Mouse (Mus musculus) kidney, embryonic 16.5 days (tissue): ENCODE data around the gene Ccdc171. TPM values are rescaled to one million over a fixed set of nuclear protein-coding genes. Genes with fewer than 3 reads are reported as not detected.
"Not testable (repeated sequence)": the region's sequence is repeated elsewhere in the genome, so short reads cannot be mapped to it uniquely, and the experiment has no call there.

Source experiments
- ATAC-seq: fragments of 200-750 bp; cut with Nextera tagmentation; 2 replicates; pipeline ENCODE4 v1.8.0; 2017; ENCODE audit warnings: moderate TSS enrichment; ENCODE audit not compliant: low FRiP score, low TSS enrichment
- H3K27ac ChIP-seq: fragments of 300-500 bp; sonication (generic); 2 replicates; pipeline ENCODE4 v1.5.1; 2014; ENCODE audit warnings: low read length
- H3K27me3 ChIP-seq: fragments of 300-500 bp; sonication (generic); 2 replicates; pipeline ENCODE4 v1.6.1; 2014; ENCODE audit warnings: low read length, control low read depth, mixed read lengths; ENCODE audit not compliant: insufficient read depth
- H3K36me3 ChIP-seq: fragments of 300-500 bp; sonication (generic); 2 replicates; pipeline ENCODE4 v1.6.1; 2014; ENCODE audit warnings: low read length, control low read depth, mixed read lengths; ENCODE audit not compliant: insufficient read depth
- H3K4me1 ChIP-seq: fragments of 300-500 bp; sonication (generic); 2 replicates; pipeline ENCODE4 v1.6.1; 2014; ENCODE audit warnings: low read length, control low read depth, mixed read lengths; ENCODE audit not compliant: insufficient read depth
- H3K4me2 ChIP-seq: fragments of 300-500 bp; sonication (generic); replicated peaks from 2 replicates; pipeline ENCODE4 v1.6.1; 2014; ENCODE audit warnings: low read depth, low read length
- H3K4me3 ChIP-seq: fragments of 300-500 bp; sonication (generic); 2 replicates; pipeline ENCODE4 v1.5.1; 2014; ENCODE audit warnings: mild to moderate bottlenecking, low read length
- H3K9ac ChIP-seq: fragments of 300-500 bp; sonication (generic); replicated peaks from 2 replicates; pipeline ENCODE4 v1.6.1; 2014; ENCODE audit warnings: low read length
- H3K9me3 ChIP-seq: fragments of 300-500 bp; sonication (generic); 2 replicates; pipeline ENCODE4 v1.6.1; 2016; ENCODE audit warnings: low read length, control low read depth
- WGBS: fragments of 180-500 bp; shearing (Covaris S2); extraction: QIAGEN DNeasy Blood & Tissue Kit; methylation state at CpG from one replicate; pipeline ENCODE4 v1.1.7; 2014; 5-methylcytosine and 5-hydroxymethylcytosine counted together
- polyA plus RNA-seq: library from polyadenylated mRNA; unstranded; fragments of >200 nt; fragmentation: Nextera tagmentation; extraction: Ambion mirVana; gene quantifications from 2 replicates; pipeline ENCODE4 v1.2.1, GENCODE M21; 2015

The Ccdc171 gene
- polyA plus RNA-seq, 1 experiment from 2014 or later, result 3.7 TPM

DNA sequence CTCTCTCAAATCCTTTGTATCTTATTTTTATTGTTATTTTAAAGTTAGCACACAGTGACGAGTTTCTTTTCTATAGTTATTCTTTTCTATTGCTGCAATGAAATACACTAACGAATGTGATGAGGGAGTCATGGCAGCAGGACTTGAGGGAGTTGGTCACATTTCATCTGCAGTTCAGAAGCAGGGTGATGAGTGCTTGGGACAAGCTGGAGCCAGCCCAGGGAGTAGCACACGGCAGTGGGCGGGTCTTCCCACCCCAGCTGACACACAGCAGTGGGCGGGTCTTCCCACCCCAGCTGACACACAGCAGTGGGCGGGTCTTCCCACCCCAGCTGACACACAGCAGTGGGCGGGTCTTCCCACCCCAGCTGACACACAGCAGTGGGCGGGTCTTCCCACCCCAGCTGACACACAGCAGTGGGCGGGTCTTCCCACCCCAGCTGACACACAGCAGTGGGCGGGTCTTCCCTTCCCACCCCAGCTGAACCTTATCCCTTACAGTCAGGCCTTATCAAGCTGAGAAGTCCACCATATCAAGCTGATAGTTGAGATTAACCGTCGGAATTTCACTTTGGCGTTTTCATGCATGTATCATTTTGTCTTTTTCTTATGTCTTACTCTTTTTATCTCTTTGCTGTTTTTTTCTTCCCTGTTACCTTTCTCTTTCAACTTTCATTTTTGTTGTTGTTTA lies 97.8 kb downstream of the Ccdc171 start:
- not testable (repeated sequence) for H3K36me3 ChIP-seq, H3K4me1 ChIP-seq, ATAC-seq, H3K4me2 ChIP-seq, H3K27ac ChIP-seq, H3K9ac ChIP-seq, H3K27me3 ChIP-seq, H3K9me3 ChIP-seq, H3K4me3 ChIP-seq
- whole genome bisulfite sequencing, result 34% methylated on average over 10 of the region's 13 CpGs

GRCm38 (mm10) chr4:83623732-83624131 lies 98.4 kb downstream of the Ccdc171 start:
- Histone ChIP-seq H3K4me3 (no peak overlapping the region), H3K27me3 (no peaks in the 10 kb centered on the region), H3K9me3 (no peaks in the 10 kb centered on the region), H3K9ac (no peak overlapping the region), H3K4me2 (no peak overlapping the region), H3K27ac (no peak overlapping the region), H3K4me1 (no peaks in the 10 kb centered on the region), H3K36me3 (no peaks in the 10 kb centered on the region)
- 80% methylated on average over 4 of the region's 4 CpGs for WGBS
- ATAC-seq, result no peak

DNA sequence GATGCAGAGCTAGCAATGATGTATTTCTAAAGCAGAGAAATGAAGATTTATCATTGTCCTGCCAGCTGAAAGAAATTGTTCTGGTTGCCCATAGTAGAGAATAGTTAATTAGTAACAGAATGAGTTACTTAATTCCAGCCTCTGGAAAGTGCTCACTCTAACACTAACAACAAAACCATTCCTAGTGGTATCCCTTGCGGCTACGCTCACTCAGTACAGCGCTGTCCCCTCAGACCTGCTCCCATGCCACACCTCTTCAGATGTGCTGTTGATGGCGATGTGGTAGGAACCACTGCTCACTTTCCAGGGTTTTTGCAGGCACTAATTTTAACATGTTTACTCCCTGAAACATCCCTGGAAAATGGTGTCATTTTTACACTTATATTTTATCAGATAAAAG lies 126.1 kb downstream of the Ccdc171 start:
- H3K9ac ChIP-seq, result no peak overlapping the region
- peak; percentile 92 for ATAC-seq
- no peak overlapping the region for H3K4me2 ChIP-seq
- H3K27ac ChIP-seq, result no peak overlapping the region
- no peak overlapping the region for H3K4me3 ChIP-seq
- H3K9me3 ChIP-seq, result no peaks in the 10 kb centered on the region
- no peaks in the 10 kb centered on the region for H3K36me3 ChIP-seq
- 74% methylated on average over 4 of the region's 4 CpGs for WGBS
- peaks cover 8% of the 10 kb centered on the region; the same call in 1 of the 2 replicates for H3K4me1 ChIP-seq
- no peaks in the 10 kb centered on the region for H3K27me3 ChIP-seq

- H3K4me3 ChIP-seq, result no peak overlapping the region
- no peak overlapping the region for H3K4me2 ChIP-seq
- no peaks in the 10 kb centered on the region for H3K36me3 ChIP-seq
- WGBS, result 63% methylated on average over 6 of the region's 6 CpGs
- no peak for ATAC-seq
- H3K27me3 ChIP-seq, result no peaks in the 10 kb centered on the region
- H3K9me3 ChIP-seq, result no peaks in the 10 kb centered on the region
- no peak overlapping the region for H3K9ac ChIP-seq
- peaks cover 16% of the 10 kb centered on the region; the same call in 1 of the 2 replicates for H3K4me1 ChIP-seq
- H3K27ac ChIP-seq, result no peak overlapping the region
These were observed 130.1 kb downstream of the Ccdc171 start for GRCm38 (mm10) chr4:83655396-83655795.

- Histone ChIP-seq H3K9me3 (no peaks in the 10 kb centered on the region), H3K9ac (0 out of 2 replicates have a peak overlapping the region, but pooled peaks have one; percentile 5), H3K27ac (peak overlapping the region; percentile 16; the same call in 1 of the 2 replicates), H3K4me2 (peak overlapping the region; percentile 43), H3K4me3 (0 out of 2 replicates have a peak overlapping the region, but pooled peaks have one; percentile 13), H3K27me3 (no peaks in the 10 kb centered on the region), H3K36me3 (no peaks in the 10 kb centered on the region), H3K4me1 (peaks cover 16% of the 10 kb centered on the region; the same call in 1 of the 2 replicates)
- 17% methylated on average over 10 of the region's 10 CpGs for WGBS
- ATAC-seq, result peak; percentile 83
These were observed 131.2 kb downstream of the Ccdc171 start for GRCm38 (mm10) chr4:83656571-83656970.

DNA sequence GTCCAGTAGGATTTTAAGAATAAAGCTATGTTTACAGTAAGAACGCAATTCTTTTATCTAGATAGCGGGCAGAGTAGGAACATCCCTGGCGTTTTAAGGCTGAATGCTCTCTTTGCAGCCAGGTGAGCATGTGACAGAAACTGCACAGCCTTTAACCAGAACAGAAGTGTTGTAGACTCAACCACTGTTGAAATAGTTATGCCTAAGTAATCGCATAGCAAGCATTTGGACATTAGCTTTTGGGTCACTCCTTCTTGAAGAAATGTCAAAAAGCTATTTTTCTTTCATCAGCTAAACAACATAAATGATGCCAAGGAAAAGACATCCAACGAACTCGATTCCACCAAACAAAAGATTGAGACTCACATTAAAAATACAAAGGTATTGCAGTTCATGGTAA lies 131.7 kb downstream of the Ccdc171 start:
- no peaks in the 10 kb centered on the region for H3K27me3 ChIP-seq
- WGBS, result 52% methylated on average over 6 of the region's 6 CpGs
- H3K9me3 ChIP-seq, result no peaks in the 10 kb centered on the region
- ATAC-seq, result 0 out of 2 replicates have a peak, but pooled peaks have one; percentile 10
- H3K4me3 ChIP-seq, result no peak overlapping the region
- peak overlapping the region; percentile 43 for H3K4me2 ChIP-seq
- H3K36me3 ChIP-seq, result no peaks in the 10 kb centered on the region
- H3K4me1 ChIP-seq, result peaks cover 16% of the 10 kb centered on the region; the same call in 1 of the 2 replicates
- H3K27ac ChIP-seq, result 0 out of 2 replicates have a peak overlapping the region, but pooled peaks have one; percentile 16
- H3K9ac ChIP-seq, result no peak overlapping the region

GRCm38 (mm10) chr4:83658415-83658814 lies 133.1 kb downstream of the Ccdc171 start:
- Histone ChIP-seq H3K27ac (no peak overlapping the region), H3K4me3 (no peak overlapping the region), H3K36me3 (no peaks in the 10 kb centered on the region), H3K27me3 (no peaks in the 10 kb centered on the region), H3K9me3 (no peaks in the 10 kb centered on the region), H3K9ac (no peak overlapping the region), H3K4me1 (peaks cover 16% of the 10 kb centered on the region; the same call in 1 of the 2 replicates), H3K4me2 (no peak overlapping the region)
- WGBS, result 80% methylated on average over 10 of the region's 10 CpGs
- ATAC-seq, result peak; percentile 41; the same call in 1 of the 2 replicates

GRCm38 (mm10) chr4:83659411-83659810 lies 134.1 kb downstream of the Ccdc171 start:
- Histone ChIP-seq H3K4me3 (no peak overlapping the region), H3K27ac (no peak overlapping the region), H3K27me3 (no peaks in the 10 kb centered on the region), H3K4me2 (no peak overlapping the region), H3K9ac (no peak overlapping the region), H3K36me3 (no peaks in the 10 kb centered on the region), H3K9me3 (no peaks in the 10 kb centered on the region), H3K4me1 (peaks cover 16% of the 10 kb centered on the region; the same call in 1 of the 2 replicates)
- WGBS, result 71% methylated on average over 11 of the region's 11 CpGs
- no peak for ATAC-seq

DNA sequence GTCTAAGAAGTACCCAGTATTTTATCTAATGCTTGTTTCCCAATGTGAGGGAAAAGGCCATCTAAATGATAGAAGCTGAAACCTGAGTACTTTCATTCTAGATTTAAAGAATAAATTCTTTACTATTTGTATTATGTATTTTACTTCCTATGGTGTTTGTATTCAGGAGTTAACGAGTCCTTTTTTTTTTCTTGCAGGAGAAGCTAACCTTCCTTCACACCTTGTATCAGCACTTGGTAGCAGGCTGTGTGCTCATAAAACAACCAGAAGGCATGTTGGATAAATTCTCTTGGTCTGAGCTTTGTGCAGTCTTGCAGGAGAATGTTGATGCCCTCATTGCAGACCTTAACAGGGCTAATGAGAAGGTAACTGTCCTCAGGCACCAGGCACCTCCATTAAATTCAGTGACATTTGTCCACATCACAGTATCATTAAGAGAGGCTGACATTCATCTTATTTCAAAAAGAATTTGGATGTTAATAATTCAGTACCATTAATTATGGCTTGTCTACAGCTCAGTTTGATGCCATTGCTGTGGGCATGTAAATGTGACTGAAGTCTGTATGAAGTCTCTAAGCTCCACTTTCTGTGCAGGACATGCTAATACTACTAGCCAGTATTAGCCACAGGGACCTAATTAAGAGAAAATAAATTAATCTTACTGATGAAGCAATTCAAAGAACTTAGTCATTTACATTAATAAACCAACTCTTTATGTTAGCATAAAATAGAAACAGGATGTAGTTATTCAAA lies 136.3 kb downstream of the Ccdc171 start:
- Histone ChIP-seq H3K4me3 (no peak overlapping the region), H3K27me3 (no peaks in the 10 kb centered on the region), H3K9me3 (0 out of 2 replicates have a peak, but pooled peaks cover 3% of the 10 kb centered on the region), H3K4me1 (peaks cover 6% of the 10 kb centered on the region; the same call in 1 of the 2 replicates), H3K4me2 (no peak overlapping the region), H3K27ac (no peak overlapping the region), H3K36me3 (no peaks in the 10 kb centered on the region), H3K9ac (no peak overlapping the region)
- 90% methylated on average over 1 of the region's 1 CpGs for WGBS
- ATAC-seq, result no peak
